Mouse (Mus musculus): ENCODE results near the gene Jup.
A peak's percentile ranks its signal among the peaks of the same experiment; 100 is the strongest.

Jup gene

DNA sequence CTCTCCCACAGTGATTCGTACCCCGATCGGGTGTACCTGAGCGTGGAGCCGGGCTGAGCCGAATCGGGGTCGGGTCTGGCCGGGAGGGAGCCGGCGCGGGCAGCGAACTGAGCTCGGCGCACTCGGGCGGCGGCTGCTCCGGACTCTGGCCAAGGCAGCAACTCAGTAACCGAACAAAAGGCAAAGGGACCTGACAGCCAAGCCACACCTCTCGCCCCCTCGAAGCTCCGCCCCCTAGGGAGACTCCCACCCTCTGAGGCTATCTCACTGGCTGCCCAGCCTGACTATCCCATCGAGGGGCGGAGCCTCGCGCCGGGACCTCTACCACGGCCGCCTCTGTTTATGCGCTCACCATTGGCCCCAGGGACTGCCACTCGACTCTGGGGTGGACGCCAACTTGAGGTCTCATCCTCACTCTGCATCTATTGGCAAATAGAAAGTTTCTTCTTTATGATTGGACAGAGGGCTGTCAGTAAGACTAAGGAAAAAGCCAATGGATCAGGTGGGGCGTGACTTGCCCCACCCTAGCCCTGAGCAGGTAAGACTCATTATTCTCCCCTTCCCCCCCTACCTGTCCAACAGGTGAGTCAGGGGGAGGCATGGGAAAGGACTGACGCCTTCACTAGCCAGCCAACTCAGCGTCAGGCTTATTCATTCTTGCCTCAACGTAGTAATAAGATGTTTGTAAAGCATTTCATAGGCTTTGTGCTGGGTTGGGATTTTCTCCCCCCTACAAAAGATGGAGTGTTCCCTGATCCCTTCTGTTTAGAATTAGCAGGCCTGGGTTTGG is at the start of gene Jup:
Jup (minus strand) TSS at position 164 of the 790 bp plus-strand sequence.
- peak; percentile 98 for DNase-seq (ENCODE audit: low spot score in 2 of 2)

GRCm38 (mm10) chr11:100442625-100443024 is 45.1 kb upstream of the Jup start:
- DNase-seq (ENCODE audit: low spot score in 2 of 2) = no peak

DNA sequence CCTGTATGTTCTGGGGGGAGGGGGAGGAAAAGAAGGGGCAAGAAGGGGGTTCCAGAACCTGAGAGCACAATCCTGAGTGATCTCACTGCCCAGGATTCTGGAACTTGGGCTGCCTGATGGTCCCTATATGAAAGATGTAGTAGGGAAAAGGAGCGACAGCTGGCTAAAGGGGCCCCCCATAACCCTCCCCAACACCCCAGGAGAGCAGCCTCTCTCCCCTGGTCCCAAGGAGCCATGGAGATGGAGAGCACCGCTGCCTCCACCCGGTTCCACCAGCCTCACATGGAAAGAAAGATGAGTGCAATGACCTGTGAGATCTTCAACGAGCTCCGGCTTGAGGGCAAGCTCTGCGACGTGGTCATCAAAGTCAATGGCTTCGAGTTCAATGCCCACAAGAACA is 44.2 kb upstream of the Jup start, which contains the start of the genes Nt5c3b and Klhl10:
Nt5c3b (minus strand) TSS at position 12 of the 400 bp plus-strand sequence.
Klhl10 (plus strand) TSS at position 121 of the 400 bp plus-strand sequence.
- DNase-seq (ENCODE audit: low spot score in 2 of 2) = no peak

DNA sequence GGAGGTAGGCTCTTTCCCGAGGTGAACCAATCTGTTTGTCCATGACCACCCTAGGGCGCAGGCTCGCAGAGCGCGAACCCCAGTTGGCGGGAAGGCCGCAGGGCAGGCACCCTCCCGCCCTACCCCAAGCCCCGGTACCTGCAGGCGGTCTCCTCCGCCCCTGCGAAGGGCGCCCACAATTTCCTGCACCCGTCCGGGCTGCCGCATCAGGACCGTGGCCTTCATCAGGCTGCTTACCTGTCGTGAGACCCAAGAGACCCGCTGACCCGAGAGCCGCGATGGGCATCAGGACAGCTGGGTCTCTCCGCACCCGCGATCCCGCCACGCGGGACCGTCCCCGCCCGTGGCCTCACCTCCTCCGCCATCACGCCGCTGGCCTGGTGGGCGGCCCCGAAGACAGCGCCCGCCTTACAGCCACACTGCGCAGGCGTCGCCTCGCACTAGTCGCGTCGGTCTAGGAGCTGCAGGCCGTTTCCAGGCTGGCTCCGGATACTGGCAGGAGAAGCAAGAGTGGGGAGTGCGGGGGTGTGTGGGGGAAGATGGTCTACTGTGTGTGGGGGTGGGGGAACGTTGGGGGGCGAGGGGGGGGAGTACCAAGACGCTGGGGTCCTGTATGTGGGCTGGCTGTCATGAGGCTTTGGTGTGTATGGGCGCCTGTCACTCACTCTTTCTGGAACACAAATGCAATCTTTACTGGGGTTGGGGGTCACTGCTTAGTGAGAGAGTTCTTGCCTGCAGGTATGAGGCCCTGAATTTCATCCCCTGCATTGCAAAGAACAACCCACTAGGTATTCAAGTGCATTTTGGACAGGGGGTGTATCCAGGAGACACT is 43.3 kb upstream of the Jup start:
- peak; percentile 82 for DNase-seq (ENCODE audit: low spot score in 2 of 2)

GRCm38 (mm10) chr11:100437901-100438300 is 40.3 kb upstream of the Jup start:
- DNase-seq (ENCODE audit: low spot score in 2 of 2) = no peak

DNA sequence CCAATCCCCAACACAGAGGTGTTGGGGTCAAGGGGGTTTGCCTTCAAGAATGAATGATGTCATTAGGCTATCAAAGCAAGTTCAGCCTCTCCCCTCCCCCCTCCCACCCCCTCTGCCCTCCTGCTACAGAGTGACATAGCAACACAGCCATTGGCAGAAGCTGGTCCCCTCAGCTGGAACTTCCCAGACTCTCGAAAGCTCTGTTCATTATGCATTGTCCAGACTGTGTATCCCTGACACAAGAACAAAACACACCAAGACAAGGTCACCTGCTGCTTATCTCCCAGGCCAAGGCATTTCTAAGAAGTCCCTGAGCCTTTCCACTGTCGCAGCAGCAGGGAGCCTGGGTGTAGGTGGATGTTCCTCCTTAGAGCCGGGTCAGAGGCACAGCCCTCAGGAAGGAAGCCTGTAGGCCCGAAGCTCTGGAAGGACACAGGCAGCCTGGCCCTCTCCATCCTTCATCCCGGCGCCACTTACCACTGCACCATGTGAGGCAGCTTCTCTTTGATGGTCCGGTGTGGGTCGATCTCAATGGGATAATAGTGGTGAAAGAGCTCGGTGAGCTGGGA is 38.2 kb upstream of the Jup start:
- DNase-seq (ENCODE audit: low spot score in 2 of 2) = no peak

DNA sequence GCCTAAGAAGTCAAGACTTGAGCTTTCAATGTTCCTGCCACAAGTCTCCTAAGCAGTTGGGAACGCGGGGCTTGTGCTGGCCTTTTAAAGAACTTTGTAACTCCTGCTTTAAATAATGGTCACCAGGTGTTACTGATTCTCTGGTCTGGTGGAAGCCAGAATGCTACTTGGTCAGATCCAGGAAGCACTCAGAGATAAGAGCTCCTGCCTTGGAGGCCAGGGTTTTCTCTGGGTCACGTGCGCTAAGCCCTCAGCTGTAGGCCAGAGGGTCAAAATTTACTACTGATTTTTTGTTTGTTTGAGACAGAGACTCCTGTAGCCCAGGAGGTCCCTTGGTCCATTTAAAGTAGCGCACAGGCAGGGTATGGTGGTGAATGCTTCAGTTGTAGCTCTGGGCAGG is 34.4 kb upstream of the Jup start:
- DNase-seq (ENCODE audit: low spot score in 2 of 2) = no peak

DNA sequence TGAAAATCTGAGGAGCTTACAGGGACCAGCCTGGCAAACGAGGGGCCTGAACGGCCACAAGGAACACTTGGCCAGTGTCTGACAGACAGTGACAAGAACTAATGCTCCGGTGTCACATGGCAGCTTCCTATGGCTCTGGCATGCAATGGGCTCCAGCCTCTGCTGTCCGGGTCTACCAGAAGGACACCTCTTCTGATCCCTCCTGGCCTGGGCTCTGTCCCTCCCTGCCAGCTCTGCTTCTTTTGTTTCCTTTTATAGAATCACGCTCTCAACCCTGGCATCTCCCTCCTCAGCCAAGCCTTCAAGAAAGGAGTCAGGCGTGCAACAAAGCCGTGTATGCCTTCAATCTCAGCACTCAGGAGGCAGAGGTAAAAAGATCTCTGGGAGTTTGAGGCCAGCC is 32.5 kb upstream of the Jup start:
- DNase-seq (ENCODE audit: low spot score in 2 of 2) = no peak

DNA sequence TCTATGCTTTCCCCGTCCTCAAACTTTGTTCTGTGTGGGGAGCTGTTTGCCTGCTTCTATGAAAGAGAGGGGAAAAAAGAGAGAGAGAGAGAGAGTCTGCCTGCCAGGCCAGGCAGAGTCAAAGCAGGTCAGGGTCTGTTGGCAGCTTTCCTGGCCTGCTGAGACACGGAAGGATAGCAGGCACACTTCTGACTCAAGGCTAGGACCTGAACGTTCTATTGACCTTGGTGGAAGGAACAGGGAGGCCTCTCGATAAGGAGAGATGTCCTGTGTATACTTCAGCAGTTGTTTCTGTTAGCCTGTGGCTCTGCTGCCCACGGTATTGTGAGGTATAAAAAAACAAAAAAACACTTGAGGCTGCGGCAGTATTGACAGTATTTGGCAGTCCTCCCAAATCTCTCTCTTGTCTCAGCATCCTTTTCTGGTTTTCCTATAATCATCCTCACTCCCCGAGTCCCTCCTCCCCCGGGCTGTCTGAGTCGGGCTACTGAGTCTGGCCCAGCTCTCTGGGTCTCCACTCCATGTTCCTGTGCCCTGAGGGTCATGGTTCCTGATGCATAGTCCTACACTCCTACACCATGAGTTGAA is 31.1 kb upstream of the Jup start:
- DNase-seq (ENCODE audit: low spot score in 2 of 2) = no peak

GRCm38 (mm10) chr11:100426820-100427219 is 29.3 kb upstream of the Jup start:
- no peak for DNase-seq (ENCODE audit: low spot score in 2 of 2)

GRCm38 (mm10) chr11:100425851-100426250 is 28.3 kb upstream of the Jup start:
- peak; percentile 55 to 62 for DNase-seq (ENCODE audit: low spot score in 2 of 2)

DNA sequence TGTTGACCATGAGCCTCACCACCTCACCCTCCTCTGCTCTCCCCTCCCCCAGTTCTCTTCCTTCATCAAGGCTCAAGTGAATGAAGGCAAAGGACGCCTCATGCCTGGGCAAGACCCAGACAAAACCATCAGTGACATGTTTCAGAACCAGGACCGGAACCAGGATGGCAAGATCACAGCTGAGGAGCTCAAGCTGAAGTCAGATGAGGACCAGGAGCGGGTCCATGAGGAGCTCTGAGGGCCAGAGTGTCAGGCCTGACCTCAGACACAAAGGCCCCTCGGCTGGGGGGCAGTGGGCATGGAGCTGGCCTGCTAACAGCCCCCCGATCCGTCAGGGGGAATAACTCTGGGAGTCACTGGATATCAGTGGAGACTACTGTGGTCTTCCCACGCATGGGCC is 26.3 kb upstream of the Jup start:
- no peak for DNase-seq (ENCODE audit: low spot score in 2 of 2)

DNA sequence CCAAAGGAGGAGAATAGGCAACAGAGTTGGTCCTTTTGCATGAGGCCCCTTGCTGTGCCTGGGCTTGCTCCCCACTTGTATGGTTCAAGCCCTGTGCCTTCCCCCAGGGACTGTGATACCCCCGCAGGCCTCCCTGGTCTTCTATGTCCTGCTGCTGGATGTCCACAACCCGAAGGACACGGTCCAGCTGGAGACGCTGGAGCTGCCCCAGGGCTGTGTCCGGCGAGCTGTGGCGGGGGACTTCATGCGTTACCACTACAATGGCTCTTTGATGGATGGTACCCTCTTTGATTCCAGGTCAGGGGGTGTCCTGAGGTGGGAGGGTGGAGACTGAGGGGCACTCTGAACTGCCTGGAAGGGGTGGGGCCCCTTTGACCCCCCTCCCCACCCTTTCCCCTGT is 24.0 kb upstream of the Jup start:
- DNase-seq (ENCODE audit: low spot score in 2 of 2) = no peak

DNA sequence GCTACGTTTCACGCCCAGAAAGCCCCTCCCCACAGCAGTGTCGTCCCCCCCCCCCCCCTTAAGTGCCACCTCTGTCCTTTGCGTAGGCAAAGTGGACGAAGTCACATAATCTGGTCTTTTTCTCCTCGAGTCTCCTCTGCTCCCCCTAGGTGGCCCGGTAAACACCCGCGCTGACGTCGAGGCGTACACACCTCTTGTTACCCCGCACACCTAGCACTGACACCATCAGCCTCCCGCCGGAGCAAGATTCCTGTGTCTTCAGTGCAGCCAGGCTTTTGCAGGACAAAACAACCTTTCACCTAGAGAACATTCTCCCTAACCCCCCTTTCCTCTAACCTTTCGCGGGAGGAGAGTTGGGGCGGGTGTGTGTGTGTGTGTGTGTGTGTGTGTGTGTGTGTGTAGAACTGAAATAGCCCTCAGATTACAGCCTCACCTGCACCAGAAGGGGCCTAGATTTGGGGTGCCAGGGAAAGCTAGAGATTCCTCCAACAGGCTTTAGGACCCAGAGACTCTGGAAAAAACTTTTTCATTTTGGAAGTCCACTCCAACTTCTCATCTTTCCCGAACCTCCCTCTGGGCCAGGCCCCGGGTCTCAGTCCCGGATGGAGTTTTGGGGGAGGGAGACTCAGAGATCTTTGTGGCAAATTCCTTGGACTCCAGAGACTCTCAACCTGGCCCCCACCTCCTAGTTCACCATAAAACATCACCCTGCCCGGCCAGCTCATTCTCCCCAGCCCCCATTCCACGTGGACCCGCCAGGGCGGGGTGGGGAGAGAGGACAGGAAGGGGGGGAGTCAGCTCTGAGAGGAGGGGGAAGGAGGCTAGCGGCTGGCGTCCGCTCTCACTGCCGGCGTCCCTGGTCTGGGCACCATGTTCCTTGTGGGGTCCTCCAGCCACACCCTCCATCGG is 17.6 kb upstream of the Jup start, which contains the start of gene Fkbp10:
Fkbp10 (plus strand) TSS at position 784 of the 909 bp plus-strand sequence.
- DNase-seq (ENCODE audit: low spot score in 2 of 2) = no peak

GRCm38 (mm10) chr11:100414021-100414913 is 16.7 kb upstream of the Jup start, which contains the start of gene P3h4:
Gene P3h4 (minus strand): TSS chr11:100414836.
- DNase-seq (ENCODE audit: low spot score in 2 of 2) = peak; percentile 37 to 44

DNA sequence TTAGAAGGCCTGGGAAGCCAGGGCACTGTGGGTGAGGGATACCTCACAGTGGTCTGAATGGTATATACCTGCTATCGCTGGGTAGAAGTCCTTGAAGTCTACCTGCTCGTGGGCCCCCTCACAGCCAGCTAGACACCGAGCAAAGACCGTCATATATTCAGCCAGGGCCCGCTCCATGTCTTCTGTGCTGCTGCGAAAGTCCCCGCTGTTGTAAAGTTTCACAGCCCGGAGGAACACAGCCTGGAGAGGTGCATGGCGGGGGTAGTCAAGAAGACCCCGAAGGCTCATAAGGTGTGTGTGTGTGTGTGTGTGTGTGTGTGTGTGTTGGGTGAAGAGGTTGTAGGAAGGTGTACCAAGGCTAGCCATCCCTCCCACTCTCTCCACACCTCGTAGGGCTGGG is 16.0 kb upstream of the Jup start:
- no peak for DNase-seq (ENCODE audit: low spot score in 2 of 2)

DNA sequence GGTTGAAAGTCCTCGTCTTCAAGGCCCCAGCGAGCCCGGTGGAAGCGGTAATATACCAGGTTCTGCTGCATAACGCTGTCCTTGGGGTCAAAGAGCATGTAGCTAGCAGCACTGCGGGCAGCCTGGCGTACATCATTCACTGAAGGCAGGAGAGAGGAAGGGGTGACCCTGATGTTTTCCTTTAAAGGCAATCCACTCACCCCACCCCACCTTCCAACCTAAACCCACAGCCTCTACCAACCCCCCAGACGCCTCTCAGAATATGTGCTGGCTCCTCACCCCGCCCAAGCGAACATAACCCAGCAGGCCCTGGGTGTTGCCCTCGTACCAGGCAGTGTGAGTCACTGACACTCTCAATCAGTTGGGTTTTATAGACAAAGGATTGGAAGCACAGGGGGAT is 14.2 kb upstream of the Jup start:
- no peak for DNase-seq (ENCODE audit: low spot score in 2 of 2)

DNA sequence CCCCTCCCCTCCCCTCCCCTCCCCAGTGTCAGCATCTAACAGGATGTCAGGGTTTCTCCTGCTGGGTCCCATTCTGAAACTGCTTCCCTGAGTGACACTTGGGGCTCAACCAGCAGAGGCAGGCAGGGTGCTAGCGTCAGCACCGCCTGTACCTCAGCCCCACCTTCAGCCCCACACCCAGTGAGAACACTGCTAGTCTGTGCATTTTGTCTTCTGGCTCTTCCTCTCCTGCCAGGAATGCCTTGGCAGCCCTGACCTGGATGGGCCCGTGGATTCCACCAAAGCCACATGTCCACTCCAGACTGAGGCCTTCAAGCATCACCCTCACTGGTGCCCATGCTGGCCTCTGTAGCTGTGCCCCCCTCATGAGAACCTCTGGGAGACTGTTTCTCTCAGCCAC is 12.1 kb upstream of the Jup start:
- no peak for DNase-seq (ENCODE audit: low spot score in 2 of 2)

DNA sequence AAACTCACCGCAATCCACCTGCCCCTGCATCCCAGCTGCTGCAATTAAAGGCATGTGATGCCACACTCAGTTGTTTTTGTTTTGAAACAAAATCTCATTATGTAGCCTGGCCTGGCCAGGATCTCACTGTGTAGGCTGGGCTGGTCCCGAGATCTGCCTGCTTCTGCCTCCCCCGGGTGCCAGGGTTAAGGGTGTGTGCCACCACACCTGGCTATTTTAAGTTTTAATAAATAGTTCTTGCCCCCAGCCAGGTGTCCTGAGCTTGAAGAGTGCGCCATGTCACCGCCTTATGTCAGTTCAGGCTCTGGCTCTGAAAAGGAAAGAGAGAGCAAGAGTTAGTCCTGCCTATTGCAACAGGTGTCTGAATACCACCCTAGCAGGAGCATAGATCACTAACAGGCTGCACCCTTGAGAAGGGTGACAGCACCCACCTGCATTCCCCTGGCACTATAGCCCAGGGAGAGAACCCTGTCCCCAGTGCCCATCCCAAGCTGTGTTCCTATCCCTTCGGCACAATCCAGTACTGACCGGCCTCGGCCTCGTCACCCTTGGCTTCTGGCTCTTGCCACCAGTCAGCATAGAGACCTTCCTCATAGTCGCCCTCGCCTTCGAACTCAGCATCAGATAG is 11.4 kb upstream of the Jup start:
- DNase-seq (ENCODE audit: low spot score in 2 of 2) = no peak
